Mouse (Mus musculus) heart, embryonic 12.5 days (tissue): ENCODE data around the gene Brpf1. TPM values are rescaled to one million over a fixed set of nuclear protein-coding genes. Genes with fewer than 3 reads are reported as not detected.

Experiments used
- polyA plus RNA-seq: library from polyadenylated mRNA; unstranded; fragments of >200 nt; fragmentation: Nextera tagmentation; extraction: Ambion mirVana; gene quantifications from 2 replicates; pipeline ENCODE4 v1.2.1, GENCODE M21; 2016

The Brpf1 gene
- polyA plus RNA-seq, 1 experiment from 2014 or later, result 16.2 TPM

Other genes starting within 250 kb of the Brpf1 start
- 61.0 and 62.9 TPM in 2 replicates for gene Setd5, start 229.8 kb upstream of the Brpf1 start, polyA plus RNA-seq
- gene Lhfpl4, start 111.8 kb upstream of the Brpf1 start, polyA plus RNA-seq, result 0.37 TPM in 2 replicates
- 25.1 and 27.7 TPM in 2 replicates for gene Mtmr14, start 69.3 kb upstream of the Brpf1 start, polyA plus RNA-seq
- 0.08 and 0.14 TPM in 2 replicates for gene Cpne9, start 24.8 kb upstream of the Brpf1 start, polyA plus RNA-seq
- gene Ogg1, start 19.8 kb downstream of the Brpf1 start, polyA plus RNA-seq, result 9.0 and 10.6 TPM in 2 replicates
- 110 and 113 TPM in 2 replicates for gene Camk1, start 36.8 kb downstream of the Brpf1 start, polyA plus RNA-seq
- 40.1 and 42.2 TPM in 2 replicates for gene Tada3, start 70.7 kb downstream of the Brpf1 start, polyA plus RNA-seq
- gene Arpc4, start 71.0 kb downstream of the Brpf1 start, polyA plus RNA-seq, result 274 and 285 TPM in 2 replicates
- 1.6 and 2.5 TPM in 2 replicates for gene Ttll3, start 82.1 kb downstream of the Brpf1 start, polyA plus RNA-seq
- 15.2 and 16.0 TPM in 2 replicates for gene Rpusd3, start 112.2 kb downstream of the Brpf1 start, polyA plus RNA-seq
- gene Cidec, start 128.6 kb downstream of the Brpf1 start, polyA plus RNA-seq, result not detected in 2 replicates
- gene Jagn1, start 135.4 kb downstream of the Brpf1 start, polyA plus RNA-seq, result 58.5 and 61.1 TPM in 2 replicates
- gene Il17re, start 151.3 kb downstream of the Brpf1 start, polyA plus RNA-seq, result 0.94 and 1.3 TPM in 2 replicates
- gene Il17rc, start 164.3 kb downstream of the Brpf1 start, polyA plus RNA-seq, result 4.5 and 4.7 TPM in 2 replicates
- gene Creld1, start 176.2 kb downstream of the Brpf1 start, polyA plus RNA-seq, result 42.7 and 46.9 TPM in 2 replicates
- 0.28 and 0.40 TPM in 2 replicates for gene Prrt3, start 194.8 kb downstream of the Brpf1 start, polyA plus RNA-seq
- gene Emc3, start 224.5 kb downstream of the Brpf1 start, polyA plus RNA-seq, result 86.9 and 89.1 TPM in 2 replicates
- 10.9 and 12.1 TPM in 2 replicates for gene Fancd2, start 224.5 kb downstream of the Brpf1 start, polyA plus RNA-seq